In genomic region chr12:71113675-71114288, GRCm38 (mm10) we compare ENCODE assay signal across 9 mouse cellular contexts. TPM values are rescaled to one million over a fixed set of nuclear protein-coding genes. Genes with fewer than 3 reads are reported as not detected.
DNase-seq lines count a peak whose midpoint lies in the region; ATAC-seq lines count a peak whose summit lies in the region.
"Had no signal": no experiment of that assay in that cellular context is flagged by ENCODE, and none has a peak within 500 bp of the region (broad histone marks: within the 10 kb centered on the region; RNA-seq: fewer than 3 reads in every experiment).

No protein-coding gene starts in this region.

- H3K4me2 ChIP-seq in hindbrain, embryonic 15.5 days: peak overlapping the region; percentile 35; the same call in 1 of the 2 replicates

- no peaks in the 10 kb centered on the region for H3K36me3 ChIP-seq in hindbrain, embryonic 15.5 days

- H3K27me3 ChIP-seq in hindbrain, embryonic 15.5 days: no peaks in the 10 kb centered on the region

- H3K27ac ChIP-seq in hindbrain, embryonic 15.5 days (replicated peaks): no peak overlapping the region

- DNase-seq in 416B (ENCODE audit: low read depth): peak; percentile 92
- DNase-seq in R1 (ENCODE audit: low read depth, low spot score): peak; percentile 83
- peak; percentile 56 to 63 for DNase-seq in left cerebral cortex, adult 18-20 months (ENCODE audit: low spot score in 2 of 2)
- DNase-seq in lung, postnatal 25 days (ENCODE audit: low spot score): peak; percentile 78
- peak; percentile 61 for DNase-seq in right cerebral cortex, postnatal 14 days
- DNase-seq in c-Kit-positive CD71-positive TER-119-positive erythroid progenitor cells, embryonic 14.5 days (ENCODE audit: low spot score): no peak

- H3K9me3 ChIP-seq in hindbrain, embryonic 15.5 days: no peaks in the 10 kb centered on the region

- H3K9ac ChIP-seq in hindbrain, embryonic 15.5 days: no peak overlapping the region

- 30% methylated on average over 12 of the region's 12 CpGs for WGBS in hindbrain, embryonic 15.5 days

- ATAC-seq in erythroid progenitor cell, adult 5-6 weeks (replicated peaks; ENCODE audit: low FRiP score, poor library complexity, severe bottlenecking): peak; percentile 54
- peak; percentile 63; the same call in 1 of the 2 replicates for ATAC-seq in hindbrain, embryonic 15.5 days (ENCODE audit: low FRiP score, low read depth)

- H3K4me1 ChIP-seq in hindbrain, embryonic 15.5 days (replicated peaks): peaks cover 11% of the 10 kb centered on the region

- no peak overlapping the region for H3K4me3 ChIP-seq in hindbrain, embryonic 15.5 days

RNA-seq across cellular contexts. Expression of gene Tomm20l, which starts 2.6 kb away (rescaled TPM):
- not detected in 2 replicates for total RNA-seq in erythroid progenitor cell, adult 5-6 weeks (2015; ENCODE audit: low replicate concordance)
- not detected in 2 replicates for total RNA-seq in erythroid progenitor cell, adult 5-6 weeks (2017; ENCODE audit: low replicate concordance)
- not detected in 2 replicates for polyA plus RNA-seq in hindbrain, embryonic 15.5 days (2015; fragmentation: Nextera tagmentation; extraction: Ambion mirVana)
- not detected for total RNA-seq in left cerebral cortex, adult 18-20 months (2021)
- polyA plus RNA-seq: cortical plate, adult 2 months had no signal

RNA-seq across cellular contexts. Expression of gene Timm9, which starts 22.7 kb away (rescaled TPM):
- total RNA-seq in erythroid progenitor cell, adult 5-6 weeks (2015; ENCODE audit: low replicate concordance): 10.5 and 21.0 TPM in 2 replicates
- 5.8 and 11.7 TPM in 2 replicates for total RNA-seq in erythroid progenitor cell, adult 5-6 weeks (2017; ENCODE audit: low replicate concordance)
- 107 and 114 TPM in 2 replicates for polyA plus RNA-seq in hindbrain, embryonic 15.5 days (2015; fragmentation: Nextera tagmentation; extraction: Ambion mirVana)
- total RNA-seq in left cerebral cortex, adult 18-20 months (2021): 10 to 100 TPM; 58.9 to 61.0 TPM

RNA-seq across cellular contexts. Expression of gene 2700049A03Rik, which starts 22.9 kb away (rescaled TPM):
- 9.2 and 19.5 TPM in 2 replicates for total RNA-seq in erythroid progenitor cell, adult 5-6 weeks (2015; ENCODE audit: low replicate concordance)
- total RNA-seq in erythroid progenitor cell, adult 5-6 weeks (2017; ENCODE audit: low replicate concordance): 16.0 and 17.3 TPM in 2 replicates
- polyA plus RNA-seq in hindbrain, embryonic 15.5 days (2015; fragmentation: Nextera tagmentation; extraction: Ambion mirVana): 10.6 and 12.1 TPM in 2 replicates
- total RNA-seq in left cerebral cortex, adult 18-20 months (2021): 1 to 10 TPM; 5.2 to 5.7 TPM
